Mouse (Mus musculus): ENCODE measurements around the gene Dnmt3a. TPM values are rescaled to one million over a fixed set of nuclear protein-coding genes. Genes with fewer than 3 reads are reported as not detected.
A peak's percentile ranks its signal among the peaks of the same experiment; 100 is the strongest.

Gene Dnmt3a
- total and polyA plus RNA-seq, 3 experiments, result 15.9 to 34.4 TPM; not detected in 1

DNA sequence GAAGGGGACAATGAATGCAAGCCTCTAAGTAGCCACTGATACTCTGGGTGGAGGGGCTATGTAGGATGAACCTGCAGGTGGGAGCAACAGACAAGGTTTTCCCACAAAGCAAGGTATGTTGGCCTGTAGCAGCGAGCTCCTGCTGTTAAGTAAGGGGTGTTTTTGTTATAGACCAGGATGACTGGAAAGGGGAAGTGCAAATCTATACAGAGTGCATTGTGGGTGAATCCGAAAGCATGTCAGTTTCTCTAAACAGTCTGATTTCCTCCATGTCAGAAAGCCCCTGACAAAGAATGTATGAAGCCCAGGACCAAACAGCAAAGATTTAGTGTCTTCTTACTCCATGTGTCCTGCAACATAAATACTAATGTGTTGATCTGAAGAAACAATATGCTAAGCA, 34.7 kb upstream of the Dnmt3a start:
- no peak overlapping the region for H3K27ac ChIP-seq (ENCODE audit: control insufficient read depth, low read depth, low read length)
- DNase-seq (ENCODE audit: low read depth, low spot score), result peak; percentile 11
- H3K4me1 ChIP-seq (ENCODE audit: control insufficient read depth in 1 of 2, insufficient read depth in 2 of 2, low read length in 2 of 2), result peaks cover 3 to 7% of the 10 kb centered on the region in 2 experiments; a peak in 3 of 4 replicates
- peaks cover 0 to 7% of the 10 kb centered on the region in 2 experiments; a peak in 2 of 4 replicates for H3K36me3 ChIP-seq (ENCODE audit: control insufficient read depth in 1 of 2, insufficient read depth in 2 of 2, low read length in 2 of 2)
- H3K79me2 ChIP-seq (ENCODE audit: control insufficient read depth, insufficient read depth, low read length, poor library complexity), result no peaks in the 10 kb centered on the region
- no peak overlapping the region for H3K9ac ChIP-seq (ENCODE audit: control insufficient read depth, low read depth, low read length, poor library complexity, severe bottlenecking)
- H3K9me3 ChIP-seq (replicated peaks; ENCODE audit: insufficient read depth, low read length), result no peaks in the 10 kb centered on the region
- no peaks in the 10 kb centered on the region for H3K27me3 ChIP-seq (ENCODE audit: control insufficient read depth in 1 of 2, insufficient read depth in 2 of 2, low read length in 2 of 2)
- TF ChIP-seq EP300 (IDR thresholded peaks at IDR 0.05; ENCODE audit: low read depth in 1 of 2, low read length in 2 of 2) (no peak), CHD2 (IDR thresholded peaks at IDR 0.05; ENCODE audit: low read length) (no peak), TBP (IDR thresholded peaks at IDR 0.05; ENCODE audit: low read depth, low read length) (no peak), MAZ (IDR thresholded peaks at IDR 0.05; ENCODE audit: low read depth, low read length) (no peak), ZMIZ1 (IDR thresholded peaks at IDR 0.05; ENCODE audit: low read depth, low read length) (no peak), MXI1 (IDR thresholded peaks at IDR 0.05; ENCODE audit: low read depth, low read length) (no peak), MYC (IDR thresholded peaks at IDR 0.05; ENCODE audit: low read depth, low read length) (no peak), RAD21 (IDR thresholded peaks at IDR 0.05; ENCODE audit: low read depth, low read length) (no peak)
- H3K4me3 ChIP-seq (ENCODE audit: control insufficient read depth in 1 of 2, insufficient read depth in 1 of 2, low read depth in 2 of 2, low read length in 2 of 2), result no peak overlapping the region

DNA sequence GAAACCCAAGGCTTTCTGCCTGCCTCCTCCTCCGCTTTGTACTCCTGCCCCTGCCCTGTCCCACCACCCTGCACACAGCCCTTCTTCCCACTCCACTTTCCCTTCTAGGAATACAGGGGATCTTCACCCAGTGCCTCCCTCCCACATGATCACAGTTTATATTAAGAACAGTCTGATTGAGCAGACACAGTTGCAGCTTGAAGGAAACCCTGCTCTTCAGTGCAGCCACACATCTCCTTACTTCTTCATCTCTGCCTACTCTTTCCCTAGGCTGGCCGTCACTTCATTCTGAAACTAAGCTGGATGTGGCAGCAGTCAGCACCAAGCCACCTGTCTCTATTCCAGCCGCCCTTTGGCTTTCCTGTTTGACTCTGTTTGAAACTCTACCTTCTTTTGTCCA, 32.2 kb upstream of the Dnmt3a start:
- TF ChIP-seq MAZ (IDR thresholded peaks at IDR 0.05; ENCODE audit: low read depth, low read length) (no peak), ELF1 (IDR thresholded peaks at IDR 0.05; ENCODE audit: low read depth, low read length) (no peak), ZC3H11A (IDR thresholded peaks at IDR 0.05; ENCODE audit: low read depth, low read length) (no peak), KAT2A (conservative IDR thresholded peaks at IDR 0.05; ENCODE audit: low read depth, low read length) (no peak), ZKSCAN1 (IDR thresholded peaks at IDR 0.05; ENCODE audit: low read depth, low read length) (no peak), CHD1 (IDR thresholded peaks at IDR 0.05; ENCODE audit: low read depth, low read length) (no peak), EP300 (IDR thresholded peaks at IDR 0.05; ENCODE audit: low read depth in 1 of 2, low read length in 2 of 2) (no peak), ZNF384 (IDR thresholded peaks at IDR 0.05; ENCODE audit: low read depth, low read length) (no peak), MAX (IDR thresholded peaks at IDR 0.05; ENCODE audit: low read length) (no peak), SIN3A (IDR thresholded peaks at IDR 0.05; ENCODE audit: low read length) (no peak), GABPA (IDR thresholded peaks at IDR 0.05; ENCODE audit: low read depth, low read length) (no peak), RAD21 (IDR thresholded peaks at IDR 0.05; ENCODE audit: low read depth, low read length) (no peak)
- H3K27ac ChIP-seq (ENCODE audit: control insufficient read depth, low read depth, low read length), result no peak overlapping the region

More for the DNA sequence above, 32.2 kb upstream of the Dnmt3a start:
- H3K36me3 ChIP-seq (ENCODE audit: control insufficient read depth in 1 of 2, insufficient read depth in 2 of 2, low read length in 2 of 2), result peaks cover 0 to 7% of the 10 kb centered on the region in 2 experiments; a peak in 2 of 4 replicates
- H3K27me3 ChIP-seq (ENCODE audit: control insufficient read depth in 1 of 2, insufficient read depth in 2 of 2, low read length in 2 of 2), result no peaks in the 10 kb centered on the region
- no peak overlapping the region for H3K9ac ChIP-seq (ENCODE audit: control insufficient read depth, low read depth, low read length, poor library complexity, severe bottlenecking)
- H3K79me2 ChIP-seq (ENCODE audit: control insufficient read depth, insufficient read depth, low read length, poor library complexity), result no peaks in the 10 kb centered on the region
- H3K9me3 ChIP-seq (replicated peaks; ENCODE audit: insufficient read depth, low read length), result no peaks in the 10 kb centered on the region
- H3K4me3 ChIP-seq (ENCODE audit: control insufficient read depth in 1 of 2, insufficient read depth in 1 of 2, low read depth in 2 of 2, low read length in 2 of 2), result no peak overlapping the region
- no peak for DNase-seq (ENCODE audit: low read depth, low spot score)
- H3K4me1 ChIP-seq (ENCODE audit: control insufficient read depth in 1 of 2, insufficient read depth in 2 of 2, low read length in 2 of 2), result peaks cover 5 to 10% of the 10 kb centered on the region in 2 experiments; a peak in 3 of 4 replicates

Measured in MEL (cell line).